Mouse (Mus musculus) brain, adult 2 months (tissue): Measurements from ENCODE around the gene Gm10490.
"Not testable (repeated sequence)": the region's sequence is repeated elsewhere in the genome, so short reads cannot be mapped to it uniquely, and the experiment has no call there.

ENCODE experiments used
- DNase-seq: peaks from one replicate; pipeline ENCODE4 v3.0.0; 2011; ENCODE audit warnings: low read depth, low spot score

Gm10490 gene

GRCm38 (mm10) chrX:7909242-7909641, at the start of gene Gm10490:
Gene Gm10490, plus strand, starts transcription at chrX:7909542.
- DNase-seq, result not testable (repeated sequence)

GRCm38 (mm10) chrX:7863181-7863580, 46.2 kb upstream of the Gm10490 start:
- DNase-seq, result no peak

GRCm38 (mm10) chrX:7864551-7864950, 44.8 kb upstream of the Gm10490 start:
- DNase-seq, result no peak

- DNase-seq, result no peak
Measured at GRCm38 (mm10) chrX:7865343-7865742, 44.0 kb upstream of the Gm10490 start.

- DNase-seq, result no peak
Measured at GRCm38 (mm10) chrX:7865786-7866185, 43.6 kb upstream of the Gm10490 start.

- no peak for DNase-seq
Measured at GRCm38 (mm10) chrX:7867141-7867540, 42.2 kb upstream of the Gm10490 start.

GRCm38 (mm10) chrX:7868506-7868905, 40.8 kb upstream of the Gm10490 start:
- no peak for DNase-seq

- DNase-seq, result no peak
Measured at GRCm38 (mm10) chrX:7869826-7870225, 39.5 kb upstream of the Gm10490 start.

- DNase-seq, result peak; percentile 97
Measured at GRCm38 (mm10) chrX:7878007-7878419, 31.3 kb upstream of the Gm10490 start, which contains the start of gene Pim2. Gene Pim2, plus strand, starts transcription at chrX:7878262.

- peak; percentile 34 for DNase-seq
Measured at GRCm38 (mm10) chrX:7878495-7878894, 30.8 kb upstream of the Gm10490 start.

GRCm38 (mm10) chrX:7879819-7880218, 29.5 kb upstream of the Gm10490 start:
- peak; percentile 95 for DNase-seq

- DNase-seq, result peak; percentile 97
Measured at GRCm38 (mm10) chrX:7883841-7884567, 25.3 kb upstream of the Gm10490 start, which contains the start of gene Slc35a2. Gene Slc35a2, plus strand, starts transcription at chrX:7884028.

GRCm38 (mm10) chrX:7898211-7898610, 11.1 kb upstream of the Gm10490 start:
- DNase-seq, result peak; percentile 17

- DNase-seq, result peak; percentile 98
Measured at GRCm38 (mm10) chrX:7898880-7899874, 10.2 kb upstream of the Gm10490 start, which contains the start of the genes Pqbp1 and Timm17b. Gene Pqbp1, minus strand, starts transcription at chrX:7899269. Gene Timm17b, plus strand, starts transcription at chrX:7899357.

GRCm38 (mm10) chrX:7904441-7904840, 4.9 kb upstream of the Gm10490 start:
- DNase-seq, result no peak

- no peak for DNase-seq
Measured at GRCm38 (mm10) chrX:7907735-7908134, 1.6 kb upstream of the Gm10490 start, which contains the start of gene Gm10491. Gene Gm10491, minus strand, starts transcription at chrX:7907835.

GRCm38 (mm10) chrX:7910473-7910872, 1.1 kb downstream of the Gm10490 start:
- DNase-seq, result peak; percentile 30

GRCm38 (mm10) chrX:7915669-7916068, 6.3 kb downstream of the Gm10490 start:
- DNase-seq, result peak; percentile 20

- not testable (repeated sequence) for DNase-seq
Measured at GRCm38 (mm10) chrX:7917960-7918359, 8.6 kb downstream of the Gm10490 start.

- peak; percentile 92 for DNase-seq
Measured at GRCm38 (mm10) chrX:7919601-7920383, 10.4 kb downstream of the Gm10490 start, which contains the start of gene Pcsk1n. Gene Pcsk1n, plus strand, starts transcription at chrX:7919822.

- DNase-seq, result peak; percentile 53
Measured at GRCm38 (mm10) chrX:7922032-7922431, 12.7 kb downstream of the Gm10490 start.
